Comparison of ENCODE assay signal across 8 mouse cellular contexts in the genomic region with DNA sequence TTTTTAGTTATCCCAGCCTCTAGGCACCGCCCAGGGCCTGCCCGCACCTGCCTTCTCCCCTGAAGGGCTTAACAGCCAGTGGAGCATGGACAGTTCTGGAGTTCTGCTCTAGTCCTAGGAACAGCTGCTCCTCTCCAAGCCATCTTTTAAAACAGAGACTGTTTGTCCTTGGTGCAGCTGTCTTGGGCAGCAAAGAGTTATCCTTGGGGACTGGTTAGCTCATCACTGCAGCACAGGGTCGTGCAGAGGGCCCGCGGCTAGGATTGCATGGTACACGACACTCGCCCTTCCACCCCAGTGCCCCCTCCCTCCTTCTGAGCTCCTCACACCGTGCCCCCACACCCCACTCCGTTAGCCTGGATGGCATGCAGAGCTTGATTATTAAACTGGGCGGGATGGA. TPM values are rescaled to one million over a fixed set of nuclear protein-coding genes. Genes with fewer than 3 reads are reported as not detected.
A peak's percentile ranks its signal among the peaks of the same experiment; 100 is the strongest.
DNase-seq lines count a peak whose midpoint lies in the region; ATAC-seq lines count a peak whose summit lies in the region.

No protein-coding gene starts in this region.

- H3K4me3 ChIP-seq in heart, embryonic 12.5 days, result peak overlapping the region; percentile 66; the same call in 1 of the 2 replicates
- H3K4me3 ChIP-seq in midbrain, embryonic 10.5 days, result peak overlapping the region; percentile 84

- peak overlapping the region; percentile 94 for H3K4me2 ChIP-seq in heart, embryonic 12.5 days

- DNase-seq in heart, adult 18-20 months, result no peak
- DNase-seq in brain, adult 2 months (ENCODE audit: low read depth, low spot score), result peak; percentile 50
- peak; percentile 38 for DNase-seq in gastrocnemius, postnatal 25 days
- no peak for DNase-seq in midbrain, embryonic 10.5 days (ENCODE audit: low spot score)
- no peak for DNase-seq in adrenal gland, postnatal 10 days
- no peak for DNase-seq in adrenal gland, postnatal 4 days (ENCODE audit: low spot score in 2 of 2)
- DNase-seq in lung, postnatal 4 days, result no peak

- no peak for ATAC-seq in heart, embryonic 12.5 days (ENCODE audit: insufficient number of reproducible peaks, low FRiP score)

- peaks cover 48% of the 10 kb centered on the region for H3K4me1 ChIP-seq in heart, embryonic 12.5 days (replicated peaks)
- H3K4me1 ChIP-seq in midbrain, embryonic 10.5 days, result peaks cover 59% of the 10 kb centered on the region

- H3K36me3 ChIP-seq in heart, embryonic 12.5 days, result peaks cover 38% of the 10 kb centered on the region
- H3K36me3 ChIP-seq in midbrain, embryonic 10.5 days, result peaks cover 65% of the 10 kb centered on the region

- peak overlapping the region; percentile 97 for H3K27ac ChIP-seq in heart, embryonic 12.5 days (ENCODE audit: poor library complexity, severe bottlenecking)
- 0 out of 2 replicates have a peak overlapping the region, but pooled peaks have one; percentile 95 for H3K27ac ChIP-seq in midbrain, embryonic 10.5 days (replicated peaks)

- H3K27me3 ChIP-seq in heart, embryonic 12.5 days (replicated peaks), result no peaks in the 10 kb centered on the region
- H3K27me3 ChIP-seq in midbrain, embryonic 10.5 days (ENCODE audit: low read depth, poor library complexity, severe bottlenecking), result no peaks in the 10 kb centered on the region

- H3K9ac ChIP-seq in heart, embryonic 12.5 days, result peak overlapping the region; percentile 55

- 54% methylated on average over 10 of the region's 10 CpGs for WGBS in heart, embryonic 12.5 days
- WGBS in midbrain, embryonic 10.5 days, result 77% methylated on average over 10 of the region's 10 CpGs

- no peaks in the 10 kb centered on the region for H3K9me3 ChIP-seq in heart, embryonic 12.5 days (replicated peaks)
- no peaks in the 10 kb centered on the region for H3K9me3 ChIP-seq in midbrain, embryonic 10.5 days (replicated peaks)

RNA-seq across cellular contexts. Expression of a gene that starts 2.3 kb away (rescaled TPM):
- polyA plus RNA-seq in heart, embryonic 12.5 days (2016; fragmentation: Nextera tagmentation; extraction: Ambion mirVana), result 11.3 and 11.8 TPM in 2 replicates
- total RNA-seq in heart, adult 18-20 months (2021), result 1 to 10 TPM; 5.0 to 5.9 TPM
- total RNA-seq in gastrocnemius, postnatal 25 days (2021), result 10 to 100 TPM; 12.4 to 15.3 TPM
- 12.7 and 15.1 TPM in 2 replicates for polyA plus RNA-seq in midbrain, embryonic 10.5 days (2016; fragmentation: Nextera tagmentation; extraction: Ambion mirVana)
- total RNA-seq in adrenal gland, postnatal 10 days (2021), result 10 to 100 TPM; 16.7 to 30.1 TPM
- 10 to 100 TPM; 42.7 to 49.9 TPM for total RNA-seq in adrenal gland, postnatal 4 days (2021)

RNA-seq across cellular contexts. Expression of a gene that starts 15.6 kb away (rescaled TPM):
- 55.0 and 56.2 TPM in 2 replicates for polyA plus RNA-seq in heart, embryonic 12.5 days (2016; fragmentation: Nextera tagmentation; extraction: Ambion mirVana)
- 10 to 100 TPM; 19.2 to 20.1 TPM for total RNA-seq in heart, adult 18-20 months (2021)
- total RNA-seq in gastrocnemius, postnatal 25 days (2021), result 10 to 100 TPM; 14.6 to 18.6 TPM
- 72.6 and 86.4 TPM in 2 replicates for polyA plus RNA-seq in midbrain, embryonic 10.5 days (2016; fragmentation: Nextera tagmentation; extraction: Ambion mirVana)
- 10 to 100 TPM; 36.7 to 42.2 TPM for total RNA-seq in adrenal gland, postnatal 10 days (2021)
- total RNA-seq in adrenal gland, postnatal 4 days (2021), result 10 to 100 TPM; 36.5 to 36.8 TPM

RNA-seq across cellular contexts. Expression of a gene that starts 18.9 kb away (rescaled TPM):
- polyA plus RNA-seq in heart, embryonic 12.5 days (2016; fragmentation: Nextera tagmentation; extraction: Ambion mirVana), result 4,345 and 4,378 TPM in 2 replicates
- 1,000 to 10,000 TPM; 4,422 to 5,568 TPM for total RNA-seq in heart, adult 18-20 months (2021)
- total RNA-seq in gastrocnemius, postnatal 25 days (2021), result over 10,000 TPM; 11,297 to 11,631 TPM
- polyA plus RNA-seq in midbrain, embryonic 10.5 days (2016; fragmentation: Nextera tagmentation; extraction: Ambion mirVana), result 2,729 and 3,222 TPM in 2 replicates
- 1,000 to 10,000 TPM; 1,844 to 1,863 TPM for total RNA-seq in adrenal gland, postnatal 10 days (2021)
- 1,000 to 10,000 TPM; 1,146 to 1,218 TPM for total RNA-seq in adrenal gland, postnatal 4 days (2021)

RNA-seq across cellular contexts. Expression of a gene that starts 44.2 kb away (rescaled TPM):
- polyA plus RNA-seq in heart, embryonic 12.5 days (2016; fragmentation: Nextera tagmentation; extraction: Ambion mirVana), result 99.0 and 112 TPM in 2 replicates
- total RNA-seq in heart, adult 18-20 months (2021), result 10 to 100 TPM; 12.2 to 15.6 TPM
- 10 to 100 TPM; 12.1 to 12.7 TPM for total RNA-seq in gastrocnemius, postnatal 25 days (2021)
- 236 and 246 TPM in 2 replicates for polyA plus RNA-seq in midbrain, embryonic 10.5 days (2016; fragmentation: Nextera tagmentation; extraction: Ambion mirVana)
- total RNA-seq in adrenal gland, postnatal 10 days (2021), result 10 to 100 TPM; 46.9 to 62.7 TPM
- total RNA-seq in adrenal gland, postnatal 4 days (2021), result 100 to 1,000 TPM in 1 of 2 experiments, 10 to 100 TPM in 1; 95.5 to 107 TPM

RNA-seq across cellular contexts. Expression of a gene that starts 44.3 kb away (rescaled TPM):
- 217 and 218 TPM in 2 replicates for polyA plus RNA-seq in heart, embryonic 12.5 days (2016; fragmentation: Nextera tagmentation; extraction: Ambion mirVana)
- 100 to 1,000 TPM; 316 to 366 TPM for total RNA-seq in heart, adult 18-20 months (2021)
- 100 to 1,000 TPM; 214 to 227 TPM for total RNA-seq in gastrocnemius, postnatal 25 days (2021)
- 211 and 231 TPM in 2 replicates for polyA plus RNA-seq in midbrain, embryonic 10.5 days (2016; fragmentation: Nextera tagmentation; extraction: Ambion mirVana)
- total RNA-seq in adrenal gland, postnatal 10 days (2021), result 100 to 1,000 TPM; 250 to 274 TPM
- total RNA-seq in adrenal gland, postnatal 4 days (2021), result 100 to 1,000 TPM; 155 to 168 TPM

Comparison
In these comparisons a context has a peak if more than half of its experiments do, and no peak if none do; other contexts are left out.
1. DNase-seq: peak in brain, adult 2 months (single experiment) and gastrocnemius, postnatal 25 days (single experiment); none in heart, adult 18-20 months (0 of 2), midbrain, embryonic 10.5 days (single experiment), adrenal gland, postnatal 10 days (single experiment), adrenal gland, postnatal 4 days (0 of 2) and lung, postnatal 4 days (0 of 2).